7 mouse cellular contexts compared by ENCODE assay signal in genomic region chr11:116807938-116808606, GRCm38 (mm10). TPM values are rescaled to one million over a fixed set of nuclear protein-coding genes. Genes with fewer than 3 reads are reported as not detected.
DNase-seq lines count a peak whose midpoint lies in the region; ATAC-seq lines count a peak whose summit lies in the region.

No protein-coding gene starts in this region.

- peaks cover 56% of the 10 kb centered on the region for H3K4me1 ChIP-seq in hindbrain, embryonic 13.5 days (replicated peaks)

- H3K27ac ChIP-seq in hindbrain, embryonic 13.5 days, result peak overlapping the region; percentile 69

- 28% methylated on average over 7 of the region's 7 CpGs for WGBS in hindbrain, embryonic 13.5 days

- no peak overlapping the region for H3K4me3 ChIP-seq in hindbrain, embryonic 13.5 days

- H3K4me2 ChIP-seq in hindbrain, embryonic 13.5 days, result no peak overlapping the region

- ATAC-seq in hindbrain, embryonic 13.5 days (ENCODE audit: low FRiP score), result no peak
- peak; percentile 76 for ATAC-seq in megakaryocyte progenitor cell, adult 5-6 weeks (replicated peaks; ENCODE audit: poor library complexity)

- no peaks in the 10 kb centered on the region for H3K9me3 ChIP-seq in hindbrain, embryonic 13.5 days

- H3K27me3 ChIP-seq in hindbrain, embryonic 13.5 days, result no peaks in the 10 kb centered on the region

- H3K36me3 ChIP-seq in hindbrain, embryonic 13.5 days, result no peaks in the 10 kb centered on the region; the same call in 1 of the 2 replicates

- peak overlapping the region; percentile 49; the same call in 1 of the 2 replicates for H3K9ac ChIP-seq in hindbrain, embryonic 13.5 days

- DNase-seq in T-cell, adult 2 months (ENCODE audit: low spot score), result peak; percentile 58
- DNase-seq in cerebellum, adult 8-10 months, result peak; percentile 87
- DNase-seq in frontal cortex, adult 2 months (ENCODE audit: extremely low spot score in 1 of 2, low spot score in 1 of 2), result peak; percentile 59 to 93
- DNase-seq in layer of hippocampus, postnatal 36 days, result peak; percentile 79 to 80
- peak; percentile 71 for DNase-seq in right cerebral cortex, postnatal 25 days

RNA-seq across cellular contexts. Expression of gene Mxra7, which starts 19.8 kb away (rescaled TPM):
- polyA plus RNA-seq in frontal cortex, adult 2 months (2012; rRNA removed), result 13.1 and 16.8 TPM in 2 replicates
- polyA plus RNA-seq in hindbrain, embryonic 13.5 days (2015; fragmentation: Nextera tagmentation; extraction: Ambion mirVana), result 62.6 and 67.2 TPM in 2 replicates
- total RNA-seq in layer of hippocampus, postnatal 36 days (2021), result 10 to 100 TPM; 22.3 to 22.6 TPM
- 0.10 and 1.1 TPM in 2 replicates for total RNA-seq in megakaryocyte progenitor cell, adult 5-6 weeks (2015)
- total RNA-seq in megakaryocyte progenitor cell, adult 5-6 weeks (2017), result not detected in 2 replicates

RNA-seq across cellular contexts. Expression of gene St6galnac1, which starts 32.8 kb away (rescaled TPM):
- not detected in 2 replicates for polyA plus RNA-seq in frontal cortex, adult 2 months (2012; rRNA removed)
- polyA plus RNA-seq in hindbrain, embryonic 13.5 days (2015; fragmentation: Nextera tagmentation; extraction: Ambion mirVana), result not detected in 2 replicates
- not detected for total RNA-seq in layer of hippocampus, postnatal 36 days (2021)
- total RNA-seq in megakaryocyte progenitor cell, adult 5-6 weeks (2015), result not detected in 2 replicates
- not detected in 2 replicates for total RNA-seq in megakaryocyte progenitor cell, adult 5-6 weeks (2017)

RNA-seq across cellular contexts. Expression of gene Mettl23, which starts 35.0 kb away (rescaled TPM):
- polyA plus RNA-seq in frontal cortex, adult 2 months (2012; rRNA removed), result 36.6 and 39.8 TPM in 2 replicates
- 79.3 and 83.2 TPM in 2 replicates for polyA plus RNA-seq in hindbrain, embryonic 13.5 days (2015; fragmentation: Nextera tagmentation; extraction: Ambion mirVana)
- total RNA-seq in layer of hippocampus, postnatal 36 days (2021), result 10 to 100 TPM; 30.3 to 30.4 TPM
- 49.9 and 53.9 TPM in 2 replicates for total RNA-seq in megakaryocyte progenitor cell, adult 5-6 weeks (2015)
- 21.7 and 31.8 TPM in 2 replicates for total RNA-seq in megakaryocyte progenitor cell, adult 5-6 weeks (2017)

RNA-seq across cellular contexts. Expression of gene Jmjd6, which starts 35.2 kb away (rescaled TPM):
- 24.4 and 25.0 TPM in 2 replicates for polyA plus RNA-seq in frontal cortex, adult 2 months (2012; rRNA removed)
- 70.4 and 74.7 TPM in 2 replicates for polyA plus RNA-seq in hindbrain, embryonic 13.5 days (2015; fragmentation: Nextera tagmentation; extraction: Ambion mirVana)
- total RNA-seq in layer of hippocampus, postnatal 36 days (2021), result 10 to 100 TPM; 35.0 to 44.9 TPM
- 42.9 and 43.8 TPM in 2 replicates for total RNA-seq in megakaryocyte progenitor cell, adult 5-6 weeks (2015)
- 43.6 and 50.1 TPM in 2 replicates for total RNA-seq in megakaryocyte progenitor cell, adult 5-6 weeks (2017)

RNA-seq across cellular contexts. Expression of gene Mfsd11, which starts 44.2 kb away (rescaled TPM):
- polyA plus RNA-seq in frontal cortex, adult 2 months (2012; rRNA removed), result 37.9 and 41.2 TPM in 2 replicates
- 48.0 and 53.9 TPM in 2 replicates for polyA plus RNA-seq in hindbrain, embryonic 13.5 days (2015; fragmentation: Nextera tagmentation; extraction: Ambion mirVana)
- 10 to 100 TPM; 38.7 to 51.4 TPM for total RNA-seq in layer of hippocampus, postnatal 36 days (2021)
- 13.6 and 14.8 TPM in 2 replicates for total RNA-seq in megakaryocyte progenitor cell, adult 5-6 weeks (2015)
- 11.1 and 11.2 TPM in 2 replicates for total RNA-seq in megakaryocyte progenitor cell, adult 5-6 weeks (2017)

Comparison
In these comparisons a context has a peak if more than half of its experiments do, and no peak if none do; other contexts are left out.
1. RNA of gene Mxra7, which starts 19.8 kb away (total RNA-seq): 22.3 to 22.6 TPM in layer of hippocampus, postnatal 36 days; 0.10 to 1.1 TPM in megakaryocyte progenitor cell, adult 5-6 weeks; every median in the first group is over 10 times any median in the second.
2. Peak in every context shown above with its lines, with median percentiles within 50 percentile points of each other: DNase-seq.